Mouse (Mus musculus) adrenal gland, postnatal 14 days (tissue): ENCODE results near the gene Atf6b. TPM values are rescaled to one million over a fixed set of nuclear protein-coding genes. Genes with fewer than 3 reads are reported as not detected.

Experiments used
- DNase-seq: peaks from one replicate; pipeline ENCODE4 v3.0.0; 2021; ENCODE audit warnings: mixed read lengths
- total RNA-seq: library from RNA; stranded (reverse); gene quantifications from 2 replicates; pipeline ENCODE4 v1.2.3, GENCODE M21; 2021

Gene Atf6b
- total RNA-seq, 1 experiment from 2014 or later: 43.5 TPM

GRCm38 (mm10) chr17:34699575-34700408 is 52.8 kb downstream of the Atf6b start:
- DNase-seq: no peak

- no peak for DNase-seq
Measured at GRCm38 (mm10) chr17:34700671-34701071, 53.7 kb downstream of the Atf6b start.

Other genes starting within 250 kb of the Atf6b start
- gene BC051142, start 248.3 kb upstream of the Atf6b start, total RNA-seq: 1.2 and 2.4 TPM in 2 replicates
- not detected in 2 replicates for gene Btnl4, start 169.8 kb upstream of the Atf6b start, total RNA-seq
- not detected in 2 replicates for gene Btnl6, start 129.8 kb upstream of the Atf6b start, total RNA-seq
- gene Notch4, start 82.9 kb upstream of the Atf6b start, total RNA-seq: 34.1 and 39.3 TPM in 2 replicates
- 6.3 and 16.3 TPM in 2 replicates for gene Gpsm3, start 57.3 kb upstream of the Atf6b start, total RNA-seq
- 37.2 and 42.2 TPM in 2 replicates for gene Pbx2, start 55.9 kb upstream of the Atf6b start, total RNA-seq
- gene Ager, start 49.3 kb upstream of the Atf6b start, total RNA-seq: 1.7 and 2.4 TPM in 2 replicates
- gene Rnf5, start 43.5 kb upstream of the Atf6b start, total RNA-seq: 72.5 and 76.9 TPM in 2 replicates
- 101 and 103 TPM in 2 replicates for gene Agpat1, start 42.9 kb upstream of the Atf6b start, total RNA-seq
- gene Egfl8, start 31.2 kb upstream of the Atf6b start, total RNA-seq: 4.3 and 4.7 TPM in 2 replicates
- 49.7 and 50.0 TPM in 2 replicates for gene Ppt2, start 18.6 kb upstream of the Atf6b start, total RNA-seq
- 8.7 and 12.4 TPM in 2 replicates for gene Prrt1, start 17.6 kb upstream of the Atf6b start, total RNA-seq
- gene Fkbpl, start 2.4 kb upstream of the Atf6b start, total RNA-seq: 11.5 and 12.5 TPM in 2 replicates
- 39.8 and 41.0 TPM in 2 replicates for gene Tnxb, start 23.4 kb downstream of the Atf6b start, total RNA-seq
- gene C4b, start 96.7 kb downstream of the Atf6b start, total RNA-seq: 110 and 152 TPM in 2 replicates
- gene Cyp21a1, start 157.4 kb downstream of the Atf6b start, total RNA-seq: 3,653 and 3,825 TPM in 2 replicates
- 38.0 and 38.6 TPM in 2 replicates for gene Stk19, start 189.8 kb downstream of the Atf6b start, total RNA-seq
- gene Dxo, start 189.9 kb downstream of the Atf6b start, total RNA-seq: 65.0 and 65.5 TPM in 2 replicates
- 55.0 and 60.0 TPM in 2 replicates for gene Skiv2l, start 203.1 kb downstream of the Atf6b start, total RNA-seq
- gene Nelfe, start 203.2 kb downstream of the Atf6b start, total RNA-seq: 54.4 and 58.4 TPM in 2 replicates
- 36.2 and 180 TPM in 2 replicates for gene Cfb, start 215.4 kb downstream of the Atf6b start, total RNA-seq
- gene Zbtb12, start 232.3 kb downstream of the Atf6b start, total RNA-seq: 13.8 and 15.2 TPM in 2 replicates
- gene Gm20547, start 234.9 kb downstream of the Atf6b start, total RNA-seq: not detected in 2 replicates